Mouse (Mus musculus) adrenal gland, postnatal 36 days (tissue): ENCODE data around the gene Dthd1. TPM values are rescaled to one million over a fixed set of nuclear protein-coding genes. Genes with fewer than 3 reads are reported as not detected.

ENCODE experiments used
- DNase-seq, 2 experiments: peaks; one replicate each; pipeline ENCODE4 v3.0.0; 2021; ENCODE audit warnings: mixed read lengths in 1 of 2
- long read RNA-seq, 2 experiments: library from polyadenylated mRNA; stranded (forward); transcript quantifications; one replicate each; pipeline ENCODE4 v2.0.0; 2021; ENCODE audit warnings: borderline sequencing depth in 2 of 2
- total RNA-seq, 2 experiments: library from RNA; stranded (reverse); gene quantifications; 2 replicates each; pipeline ENCODE4 v1.2.3; 2021

Dthd1 gene
- not detected for total RNA-seq
- long read RNA-seq, experiment 1, result 0 reads
- long read RNA-seq, experiment 2, result 0 reads

DNA sequence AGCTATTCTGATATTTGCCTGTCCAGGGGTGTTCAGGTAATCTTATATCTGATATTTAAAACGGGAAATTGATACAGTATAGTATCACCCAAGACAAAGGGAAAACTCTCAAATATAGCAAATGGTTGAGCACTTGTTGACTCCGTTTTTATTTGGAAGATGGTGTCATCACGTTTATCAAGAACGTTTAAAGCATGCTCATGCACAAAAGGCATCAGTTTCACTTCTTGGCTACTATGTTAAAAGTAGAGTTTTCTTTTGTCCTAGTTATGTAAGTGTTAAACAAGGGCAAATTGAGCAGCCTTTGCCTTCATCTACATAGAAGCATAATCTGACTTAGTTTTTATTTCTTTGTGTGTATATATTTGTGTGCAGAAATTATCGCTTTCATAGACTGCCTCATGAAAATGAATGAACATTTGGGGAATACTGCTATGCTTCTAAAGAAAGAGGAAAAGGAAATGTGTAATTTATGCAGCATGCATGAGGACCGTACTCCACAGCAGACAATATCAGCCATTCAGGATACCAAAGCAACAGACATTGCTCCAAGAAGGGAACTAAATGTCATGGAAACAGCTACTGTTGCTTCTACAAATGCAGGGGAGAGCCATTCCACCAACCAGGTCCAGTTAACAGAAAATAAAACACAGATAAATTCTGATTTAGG is at the start of gene Dthd1:
Dthd1 (plus strand) TSS at position 422 of the 670 bp plus-strand sequence.
- no peak for DNase-seq

DNA sequence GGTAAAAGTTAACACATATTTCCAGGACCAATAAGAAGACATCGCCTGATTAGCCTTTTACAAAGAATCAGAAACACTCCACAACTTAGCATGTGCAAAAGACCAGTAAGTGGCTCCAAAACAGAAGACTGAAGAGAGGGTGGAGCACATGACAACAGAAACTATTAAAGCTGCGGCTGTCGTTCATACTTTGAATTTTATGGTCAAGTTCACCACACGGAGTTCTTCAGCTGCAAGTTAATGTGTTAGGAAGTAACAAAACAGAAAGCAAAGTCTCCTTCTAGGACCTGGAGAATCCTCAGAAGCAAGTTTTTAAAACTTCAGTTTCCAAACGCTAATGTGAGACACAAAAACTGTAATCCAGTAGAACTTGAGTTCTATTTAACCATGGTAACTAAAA is 49.5 kb upstream of the Dthd1 start:
- DNase-seq, result no peak

DNA sequence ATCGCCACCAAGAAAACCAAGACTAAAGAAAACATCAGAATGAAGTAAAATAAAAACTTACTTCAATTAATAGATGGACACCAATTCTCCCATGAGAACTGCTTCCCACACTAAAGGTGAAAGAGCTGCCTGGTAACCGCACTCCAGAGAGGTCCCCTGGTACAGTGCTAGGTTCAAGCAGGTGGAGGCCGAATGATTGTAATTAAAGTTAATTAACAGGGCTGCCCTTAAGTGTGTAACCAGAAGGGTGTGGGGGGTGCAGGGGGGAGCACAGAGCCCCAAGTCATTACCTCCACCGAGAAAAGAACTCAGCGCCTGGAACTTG is 48.2 kb upstream of the Dthd1 start:
- DNase-seq, result no peak

DNA sequence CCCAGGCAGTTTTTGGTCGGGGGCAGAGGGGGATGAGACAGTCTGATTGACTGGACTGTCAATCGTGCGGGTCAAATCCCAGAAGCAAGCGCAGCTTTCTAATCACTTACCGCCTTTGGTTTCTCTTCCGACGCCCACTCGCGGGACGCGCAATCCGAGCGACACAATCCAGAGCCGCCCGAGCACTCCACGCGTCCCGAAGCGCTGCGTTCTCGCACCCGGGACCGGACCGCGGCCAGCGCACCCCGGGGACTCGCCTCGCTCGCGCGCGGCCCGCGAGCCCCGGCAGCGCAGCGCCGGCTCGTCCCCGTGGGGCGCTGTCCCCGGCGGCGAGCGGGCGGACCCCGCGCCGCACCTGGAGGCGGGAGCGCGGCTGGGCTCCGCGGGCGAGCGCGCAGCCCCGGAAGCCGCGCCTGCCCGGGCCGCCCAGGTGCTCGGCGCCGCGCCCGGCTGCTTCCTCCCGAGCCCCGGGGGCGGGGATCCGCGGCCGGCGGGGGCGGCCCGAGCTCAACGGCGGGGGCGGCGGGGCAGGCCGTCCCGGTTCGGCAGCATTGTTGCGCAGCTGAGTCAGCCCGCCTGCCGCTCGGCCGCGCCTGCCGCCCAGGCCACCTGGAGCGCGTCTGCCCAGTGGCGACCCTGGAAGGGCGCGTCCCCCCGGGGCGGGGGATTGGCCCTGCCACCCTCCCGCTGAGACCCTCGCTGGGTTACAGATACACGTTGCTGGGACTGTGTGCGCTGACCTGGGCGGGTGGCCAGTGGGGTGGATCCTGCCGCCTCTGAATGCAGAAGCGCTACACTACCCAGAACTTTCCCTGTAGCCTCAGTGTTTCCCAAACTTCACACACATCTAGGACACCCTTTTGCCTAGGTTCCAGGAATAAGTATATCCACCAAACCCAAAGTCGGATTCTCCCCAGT is 47.6 kb upstream of the Dthd1 start, which contains the start of gene Arap2:
Arap2 (minus strand) TSS at position 376 of the 918 bp plus-strand sequence.
- DNase-seq, result peak; percentile 76 to 86

DNA sequence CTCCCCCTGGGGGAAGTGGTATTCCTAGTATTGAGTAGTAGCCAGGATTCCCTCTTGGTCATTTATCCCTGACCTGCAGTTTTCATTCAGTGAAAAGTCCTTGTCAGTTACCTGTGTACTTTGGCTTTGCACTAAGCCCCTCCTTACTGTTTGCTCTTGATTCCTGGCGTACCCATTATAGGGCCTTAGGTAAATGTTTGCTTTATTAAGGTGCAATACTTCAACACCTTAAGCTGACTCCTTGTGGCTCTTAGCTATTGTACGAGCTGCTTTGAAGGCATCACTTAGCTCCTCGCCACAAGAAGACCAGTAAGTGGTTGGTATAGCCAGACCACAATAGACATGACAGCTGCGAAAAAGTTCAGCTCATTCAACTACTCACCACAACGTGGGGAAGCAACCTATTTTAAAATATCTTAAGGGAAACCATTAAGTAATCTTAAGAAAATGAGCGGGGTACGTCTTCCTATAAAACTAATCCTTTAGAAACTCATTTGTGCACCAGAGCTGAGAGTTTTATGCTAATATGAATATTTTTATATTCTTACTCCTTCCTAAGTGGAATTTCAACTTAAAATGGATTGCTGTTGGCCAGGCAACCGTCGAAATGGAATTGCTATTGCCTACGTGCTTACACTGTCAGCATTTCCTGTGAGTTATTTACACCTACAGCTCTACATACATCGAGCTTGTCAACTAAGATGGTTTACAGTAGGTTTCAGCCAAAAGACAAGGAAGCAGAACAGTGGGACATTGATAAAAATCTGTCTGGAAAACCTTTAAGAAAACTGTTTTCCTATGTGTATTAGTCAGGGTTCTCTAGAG is 41.6 kb upstream of the Dthd1 start:
- DNase-seq, result no peak

DNA sequence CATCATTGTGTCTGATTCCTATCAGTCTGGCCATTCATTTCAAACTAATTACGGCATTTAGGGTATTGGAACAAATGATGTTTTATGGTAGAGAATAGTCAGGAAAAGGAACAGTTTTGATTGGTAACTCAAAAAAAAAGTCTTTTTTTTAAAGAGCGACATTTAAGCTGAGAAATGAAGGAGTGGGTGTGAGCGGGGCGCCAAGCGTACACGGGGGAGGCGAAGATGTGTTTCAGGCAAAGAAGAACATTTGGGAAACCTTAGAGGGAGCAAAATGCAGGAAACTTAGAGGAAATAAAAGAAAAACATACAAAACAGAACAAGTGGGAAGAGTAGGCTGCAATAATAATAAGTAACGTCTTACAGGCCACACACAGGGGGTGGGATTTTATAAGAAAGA is 35.8 kb upstream of the Dthd1 start:
- DNase-seq, result no peak

DNA sequence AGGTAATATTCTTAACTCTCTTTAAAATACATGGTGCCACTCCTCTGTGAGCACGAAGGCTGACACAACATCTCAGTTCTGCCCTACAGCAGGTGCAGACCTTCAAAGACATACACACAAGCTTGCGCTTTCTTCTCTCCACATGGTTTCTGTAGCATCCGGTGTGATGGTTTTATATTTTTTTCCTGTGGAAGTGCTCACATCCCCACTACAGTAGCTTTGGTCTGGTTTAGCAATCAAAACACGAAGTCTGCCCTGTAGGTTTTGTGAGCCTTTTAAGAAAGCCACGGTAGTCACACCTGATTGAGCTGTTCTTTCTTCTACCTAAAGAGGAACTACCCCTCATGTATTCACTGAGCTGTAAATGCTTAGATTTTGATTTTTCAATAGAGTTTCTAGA is 34.9 kb upstream of the Dthd1 start:
- no peak for DNase-seq

DNA sequence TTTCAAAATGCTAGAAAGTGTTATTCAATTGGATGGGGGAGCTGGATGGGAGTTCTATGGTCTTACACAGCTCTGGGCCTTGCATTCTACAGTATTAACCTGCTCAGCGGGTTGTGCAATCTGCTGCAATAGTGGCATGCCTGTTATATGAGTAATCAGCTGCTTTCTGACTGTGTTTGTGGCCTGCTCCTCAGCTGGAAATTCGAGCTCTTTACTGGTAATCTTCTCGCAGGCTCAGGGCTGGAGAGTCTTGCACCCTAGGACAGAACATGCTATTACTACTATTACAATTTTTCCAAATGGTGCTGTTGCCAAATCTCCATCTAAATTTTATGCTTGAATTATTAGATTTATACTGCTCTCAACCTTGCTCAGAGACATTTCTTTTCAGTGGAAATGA is 26.8 kb upstream of the Dthd1 start:
- DNase-seq, result peak; percentile 37 to 50

DNA sequence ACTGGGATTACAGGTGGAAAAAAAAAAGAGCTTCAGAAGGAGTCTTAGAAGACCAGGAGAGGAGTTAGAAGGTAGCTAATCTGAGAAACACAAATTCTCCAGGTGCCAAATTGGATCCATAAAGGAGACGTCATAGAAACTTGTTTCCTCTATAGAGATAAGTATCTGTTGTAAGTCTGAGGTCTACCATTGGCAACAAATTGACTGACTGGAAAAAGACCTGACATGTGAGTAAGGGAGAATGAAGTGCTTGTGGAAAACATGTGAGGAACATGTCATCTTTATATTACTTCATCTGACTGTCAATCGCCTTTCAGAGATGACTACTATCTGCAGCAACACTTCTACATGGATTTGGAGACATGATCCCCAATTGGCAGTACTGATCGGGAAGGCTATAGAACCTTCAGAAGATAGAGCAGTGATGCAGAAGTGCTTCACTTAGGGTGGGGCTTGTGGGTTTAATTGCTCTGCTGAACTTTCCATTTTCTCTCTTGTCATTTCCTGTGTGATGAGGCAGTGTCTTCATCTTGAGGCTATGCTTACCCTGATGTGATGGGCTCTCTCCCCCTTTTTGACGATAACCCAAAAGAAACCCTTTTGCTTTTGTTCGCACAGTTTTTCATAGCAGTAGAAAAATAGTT is 22.6 kb upstream of the Dthd1 start:
- no peak for DNase-seq

DNA sequence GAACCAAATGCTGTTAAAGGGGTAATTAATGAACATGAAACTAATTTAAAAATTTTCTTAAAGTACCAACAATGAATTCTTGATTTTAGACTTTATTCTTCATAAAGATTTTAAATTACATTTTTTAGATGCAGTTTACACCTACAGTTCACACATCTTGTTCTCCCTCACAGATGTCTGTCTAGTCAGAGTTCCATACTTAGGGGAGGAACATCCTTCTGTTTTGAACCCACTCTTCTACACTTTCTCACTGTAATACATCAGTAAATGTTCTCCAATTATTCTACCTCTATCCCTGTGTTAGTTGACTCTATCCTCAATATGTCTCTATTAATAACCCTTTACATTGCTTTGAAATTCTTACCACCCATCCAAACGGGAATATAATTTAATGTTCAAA is 20.8 kb upstream of the Dthd1 start:
- no peak for DNase-seq

DNA sequence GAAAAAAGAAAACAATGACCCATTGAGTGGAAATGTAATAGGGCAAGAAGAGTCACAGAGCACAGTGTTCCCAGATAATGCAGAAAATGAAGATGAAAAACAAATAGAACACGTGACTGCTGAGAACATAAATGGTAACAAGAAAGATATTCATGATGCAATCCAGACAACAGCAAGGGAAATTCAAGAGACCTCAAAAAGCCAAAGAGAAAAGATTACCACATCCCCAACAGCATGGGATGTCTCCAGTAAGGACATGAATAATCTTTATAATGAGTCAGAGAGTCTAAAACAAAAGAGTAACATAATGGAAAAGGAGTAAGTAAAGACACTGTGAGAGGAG is 420 bp downstream of the Dthd1 start:
- no peak for DNase-seq

DNA sequence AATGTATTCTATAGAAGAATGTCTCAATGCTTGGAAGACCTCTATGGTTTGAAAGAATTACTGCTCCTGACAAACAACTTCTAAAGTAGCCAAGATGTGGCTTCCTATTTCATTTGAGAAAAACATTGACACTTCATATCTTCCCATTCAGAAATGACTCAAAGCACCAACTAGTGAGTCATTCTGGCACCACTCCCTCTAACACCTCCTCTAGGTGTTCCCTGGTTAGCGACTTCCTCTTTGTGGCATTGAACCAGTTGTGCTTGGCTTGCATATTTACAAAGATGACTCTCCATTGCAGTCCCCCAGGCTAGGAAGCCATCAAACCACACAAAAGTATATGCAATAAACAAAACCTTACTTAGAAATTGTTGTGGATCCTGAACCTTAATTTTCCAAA is 2.1 kb downstream of the Dthd1 start:
- no peak for DNase-seq

DNA sequence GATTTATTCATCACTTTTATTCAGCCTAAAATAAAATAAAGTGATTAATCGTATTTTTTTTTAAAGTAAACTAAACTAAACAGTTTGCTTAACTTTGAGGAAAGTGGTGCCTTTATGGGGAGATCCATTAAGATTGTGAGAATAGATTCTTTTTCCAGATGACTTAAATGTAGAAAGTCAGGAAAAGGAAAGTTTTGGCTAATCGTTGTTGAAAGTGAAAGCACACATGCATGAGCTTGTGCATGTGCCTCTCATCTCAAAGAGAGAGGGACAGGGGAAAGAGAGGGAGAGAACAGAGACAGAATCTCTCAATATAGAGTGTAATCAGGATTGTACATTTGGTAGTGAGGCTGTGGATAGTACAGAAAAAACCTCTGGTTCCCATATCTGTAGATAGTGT is 5.9 kb downstream of the Dthd1 start:
- no peak for DNase-seq

DNA sequence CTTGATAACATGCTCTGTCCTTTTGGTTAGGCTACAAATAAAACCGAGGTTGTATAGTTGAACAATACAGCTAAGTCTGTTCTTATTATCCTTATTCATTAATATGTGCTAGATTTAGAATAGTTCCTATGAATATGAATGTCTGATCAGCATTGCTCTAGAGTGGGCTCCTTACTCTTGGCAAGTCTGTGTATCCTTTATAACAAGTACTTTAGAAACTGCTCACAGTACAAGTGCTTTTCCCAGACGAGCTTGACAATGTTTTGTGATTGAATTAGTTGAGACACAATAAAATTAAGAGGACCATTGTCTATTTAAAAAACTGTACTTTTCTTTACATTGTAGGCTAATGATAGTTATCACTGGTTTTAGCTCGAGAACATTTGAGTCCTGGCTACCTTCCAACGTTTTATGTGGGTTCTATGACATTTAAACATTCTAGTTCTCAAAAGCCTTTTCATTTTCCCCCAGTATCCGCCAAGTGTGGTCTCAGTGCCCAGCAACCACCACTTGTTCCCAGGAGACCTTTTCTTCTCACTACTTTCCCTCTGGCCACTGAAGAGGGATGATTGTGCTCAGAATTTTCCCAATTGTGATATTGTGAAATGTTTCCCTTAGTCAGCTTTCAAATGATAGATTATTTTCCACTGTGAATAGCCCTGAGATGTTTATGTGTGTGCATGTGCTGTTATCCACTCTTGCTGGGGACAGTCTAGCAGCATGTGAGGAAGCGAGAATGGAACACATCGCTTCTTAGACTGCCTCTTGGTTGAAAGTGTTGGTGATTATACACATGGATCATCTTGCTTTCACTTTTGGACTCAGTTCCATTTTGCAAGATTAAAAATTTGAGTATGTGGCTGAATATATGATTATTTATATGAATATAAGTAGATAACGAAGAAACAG is 7.0 kb downstream of the Dthd1 start:
- no peak for DNase-seq

DNA sequence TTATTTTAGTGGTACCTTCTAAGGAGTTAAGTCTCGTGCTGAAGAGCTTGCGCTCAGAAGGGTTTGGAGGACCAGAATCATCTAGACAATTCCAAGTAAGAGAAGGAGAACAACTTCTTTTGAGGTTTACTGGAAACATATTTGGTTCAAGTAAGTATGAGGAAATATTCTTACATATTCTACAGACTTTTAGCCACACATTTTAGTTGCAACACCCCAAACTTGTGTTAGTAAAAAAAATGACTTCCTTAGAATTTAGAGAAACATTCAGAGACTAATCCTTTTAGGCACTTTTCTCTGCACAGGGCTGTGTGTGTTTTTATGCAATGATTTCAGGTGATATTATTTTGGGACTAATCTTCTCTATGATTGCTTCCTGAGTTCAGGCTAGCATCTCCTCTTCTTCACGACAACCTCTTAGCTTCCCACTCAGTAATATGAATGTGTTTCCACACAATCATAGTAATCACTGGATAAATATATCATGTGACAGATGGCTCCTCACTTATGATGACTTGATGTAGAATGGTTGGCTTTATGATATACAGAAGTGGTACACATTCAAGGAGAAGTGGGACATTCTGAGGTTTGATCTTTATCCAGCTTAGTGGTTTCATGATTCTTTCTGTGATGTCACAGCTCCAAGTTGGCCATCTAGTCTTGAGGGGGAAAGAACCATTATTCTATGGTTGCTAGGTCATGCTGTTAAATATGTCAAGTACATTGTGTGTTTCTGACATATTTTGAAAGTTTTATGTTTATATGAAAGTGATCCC is 29.5 kb downstream of the Dthd1 start:
- DNase-seq, result no peak

DNA sequence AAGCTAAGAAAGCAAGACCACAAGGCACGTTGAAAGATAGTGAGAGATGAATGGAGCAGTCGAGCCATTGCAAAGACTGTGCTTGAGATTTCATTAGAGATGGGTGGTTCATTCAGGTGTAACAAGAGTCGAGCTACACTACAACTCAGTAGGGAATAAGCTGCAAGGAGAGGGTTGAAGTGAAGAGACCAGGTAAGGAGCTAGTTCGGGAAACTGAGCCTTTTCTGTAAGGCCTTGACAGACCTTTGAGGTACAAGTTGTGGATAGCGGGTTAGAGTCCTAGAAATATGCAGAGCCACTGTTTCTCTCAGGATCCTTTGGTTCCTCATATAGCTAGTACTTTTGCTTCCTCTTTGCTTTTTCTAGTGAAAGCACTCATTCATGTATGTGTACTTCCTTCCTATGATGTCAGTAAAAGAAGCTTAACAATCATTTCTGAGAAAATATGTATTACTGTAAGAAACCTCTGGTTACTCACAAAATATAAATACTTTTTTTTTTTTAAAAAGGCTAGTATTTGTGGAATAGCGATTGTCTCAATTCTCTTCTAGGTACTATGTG is 33.0 kb downstream of the Dthd1 start:
- no peak for DNase-seq

DNA sequence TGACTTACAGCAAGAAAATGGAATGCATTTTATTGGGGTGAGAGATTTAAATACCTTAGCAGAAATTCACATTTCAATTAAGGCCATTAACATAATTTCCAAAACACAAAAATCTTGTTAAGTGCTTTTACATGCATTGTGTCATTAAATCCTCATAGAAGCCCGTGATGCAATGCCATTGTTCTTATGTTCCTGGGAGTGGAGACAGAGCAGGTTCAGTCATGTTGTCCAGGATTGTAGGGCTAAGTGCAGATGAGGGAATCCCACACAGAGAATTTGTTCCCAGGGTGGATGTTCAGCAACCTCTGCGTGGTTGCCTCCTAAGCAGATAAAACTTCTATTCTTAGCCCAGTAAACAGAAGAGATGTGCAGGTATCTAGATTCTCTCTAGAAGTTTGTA is 37.7 kb downstream of the Dthd1 start:
- DNase-seq, result no peak

DNA sequence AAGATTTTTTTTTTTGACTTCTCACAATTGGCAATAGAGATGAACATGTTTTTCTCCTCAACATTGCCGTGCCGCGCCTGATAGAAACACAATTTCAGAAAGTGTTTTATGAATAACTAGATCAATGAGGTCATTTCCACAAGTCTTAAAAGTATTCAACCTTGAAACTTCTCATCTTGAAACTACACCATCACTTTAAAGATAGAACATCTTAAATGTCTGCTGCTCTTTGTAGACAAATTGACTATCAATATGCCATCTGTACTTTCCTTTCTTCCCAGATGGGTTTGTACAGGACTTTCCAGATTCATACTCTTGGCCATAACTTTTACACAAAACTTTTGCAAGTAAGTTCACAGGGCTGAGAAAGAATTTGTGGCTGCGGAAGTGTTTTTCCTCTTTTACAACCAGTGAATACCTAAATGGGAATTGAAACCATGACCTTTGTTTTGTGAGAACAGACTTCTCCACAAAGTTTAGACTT is 40.8 kb downstream of the Dthd1 start:
- no peak for DNase-seq

DNA sequence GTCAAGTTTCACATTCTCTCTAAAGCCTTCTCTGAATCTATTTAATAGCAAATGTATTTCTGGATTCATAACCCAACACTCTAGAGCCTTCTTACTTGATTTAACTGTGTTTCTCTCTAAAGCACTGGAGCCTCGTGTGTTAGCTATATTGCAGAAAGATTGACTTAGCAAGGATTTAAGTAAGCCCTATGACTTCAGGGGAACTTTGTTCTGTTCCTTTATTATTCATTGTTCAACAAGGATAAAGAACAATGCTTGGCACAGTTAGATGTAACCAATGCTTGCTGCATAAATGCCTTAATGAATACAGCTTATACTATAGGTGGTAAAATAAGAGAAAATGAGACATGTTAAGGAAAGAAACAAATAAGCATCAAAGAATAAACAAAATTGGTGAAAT is 43.9 kb downstream of the Dthd1 start:
- DNase-seq, result no peak

DNA sequence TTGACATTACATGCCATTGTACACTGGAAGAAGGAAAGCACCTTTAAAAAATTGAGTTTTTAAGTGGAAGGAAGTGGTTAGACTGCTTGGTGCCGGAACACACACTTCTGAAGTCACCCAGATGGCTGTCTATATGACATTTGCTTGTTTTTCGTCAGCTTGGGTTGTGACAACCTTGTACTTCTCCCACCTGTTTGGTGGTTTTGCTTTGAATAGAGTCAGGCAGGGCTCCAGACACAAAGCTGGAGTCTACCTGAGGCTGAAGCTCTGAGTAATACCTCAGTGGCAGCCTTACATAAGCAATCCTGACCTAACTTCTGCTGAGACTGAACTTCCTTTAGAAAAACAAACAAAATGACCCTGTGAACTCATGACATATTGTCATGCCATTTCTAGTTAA is 44.7 kb downstream of the Dthd1 start:
- no peak for DNase-seq
